Mouse (Mus musculus) heart, postnatal 0 days (tissue): ENCODE results near the gene Tshr.
"Not testable (repeated sequence)": the region's sequence is repeated elsewhere in the genome, so short reads cannot be mapped to it uniquely, and the experiment has no call there.

Experiments used
- CTCF ChIP-seq: IDR thresholded peaks from 2 replicates; pipeline ENCODE4 v1.5.1; 2016; ENCODE audit warnings: antibody characterized with exemption, control low read depth, low read depth
- EP300 ChIP-seq: IDR thresholded peaks from 2 replicates; pipeline ENCODE4 v1.6.1; 2016; ENCODE audit warnings: antibody characterized with exemption, low read depth

DNA sequence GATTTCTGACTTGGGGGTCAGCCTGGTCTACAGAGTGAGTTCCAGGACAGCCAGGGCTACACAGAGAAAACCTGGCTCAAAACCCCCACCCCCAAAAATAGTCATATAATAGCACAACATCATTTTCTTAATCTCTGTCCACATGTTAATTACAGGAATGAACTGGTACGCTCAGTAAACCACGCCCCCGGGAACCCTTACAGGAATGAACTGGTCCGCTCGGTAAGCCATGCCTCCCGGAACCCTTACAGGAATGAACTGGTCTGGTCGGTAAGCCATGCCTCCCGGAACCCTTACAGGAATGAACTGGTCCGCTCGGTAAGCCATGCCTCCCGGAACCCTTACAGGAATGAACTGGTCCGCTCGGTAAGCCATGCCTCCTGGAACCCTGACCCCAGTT, 45.7 kb upstream of the Tshr start:
- TF ChIP-seq CTCF, EP300: not testable (repeated sequence)
